Mouse (Mus musculus) megakaryocyte-erythroid progenitor cell, adult 5-6 weeks (primary cell): ENCODE data around the gene Lamb1. TPM values are rescaled to one million over a fixed set of nuclear protein-coding genes. Genes with fewer than 3 reads are reported as not detected.

Source experiments
- ATAC-seq: replicated peaks from 2 replicates; pipeline ENCODE4 v1.8.0; 2016; ENCODE audit warnings: mild to moderate bottlenecking, inconsistent platforms; ENCODE audit not compliant: severe bottlenecking, poor library complexity, low FRiP score, low TSS enrichment
- total RNA-seq, 2 experiments: library from RNA; stranded (forward) in 1 of 2; stranded (reverse) in 1 of 2; fragments of 200-1000, 215-1000 nt in 1 of 2; fragments of >200 nt in 1 of 2; fragmentation: Nextera tagmentation in 1 of 2; gene quantifications; 2 replicates each; pipeline ENCODE4 v1.2.3; 2014 to 2017

The Lamb1 gene
- total RNA-seq, 2 experiments from 2014 or later, result not detected

DNA sequence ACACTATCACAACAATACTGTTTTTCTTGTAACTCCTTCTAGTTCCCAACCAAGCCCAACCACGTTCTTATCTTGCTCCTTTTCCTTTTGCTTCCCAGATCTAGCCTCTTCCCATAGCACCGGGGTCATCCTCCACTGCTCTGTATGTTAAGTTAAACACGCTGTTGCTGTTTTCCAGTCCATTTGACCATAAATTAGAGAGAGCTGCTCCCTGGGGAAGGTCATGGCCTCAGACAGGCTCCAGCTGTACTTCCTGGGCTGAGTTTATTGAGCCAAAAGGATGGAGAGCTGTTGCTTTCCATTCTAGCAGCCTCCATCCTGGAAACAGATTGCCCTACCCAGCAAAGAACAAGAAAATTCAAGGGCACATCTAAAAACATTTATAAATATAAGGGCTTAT, 16.9 kb upstream of the Lamb1 start:
- no peak for ATAC-seq

GRCm38 (mm10) chr12:31248681-31249080, 16.4 kb upstream of the Lamb1 start:
- ATAC-seq, result no peak

DNA sequence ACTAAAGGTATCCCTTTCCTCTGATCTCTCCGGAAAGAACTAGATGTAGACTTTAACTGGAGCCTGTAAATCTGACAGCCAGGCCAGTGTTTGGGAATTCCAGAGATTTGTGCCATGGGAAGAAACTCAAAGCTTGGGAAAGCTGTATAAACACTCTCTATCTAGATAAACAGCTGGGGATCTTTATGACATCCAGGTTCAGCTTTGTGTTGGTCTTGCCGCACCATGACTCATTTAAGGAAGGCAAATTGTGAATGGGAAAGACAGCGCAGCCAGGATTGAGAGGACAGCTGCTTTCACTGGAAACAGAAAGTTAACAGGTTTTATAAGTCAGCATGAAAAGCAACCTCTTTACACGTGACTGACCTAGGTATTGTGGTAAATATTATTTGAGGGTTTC, 12.8 kb upstream of the Lamb1 start:
- no peak for ATAC-seq

- ATAC-seq, result no peak
Measured at GRCm38 (mm10) chr12:31254978-31255377, 10.1 kb upstream of the Lamb1 start.

GRCm38 (mm10) chr12:31256121-31256903, 8.7 kb upstream of the Lamb1 start:
- ATAC-seq, result no peak

- no peak for ATAC-seq
Measured at GRCm38 (mm10) chr12:31261882-31262281, 3.2 kb upstream of the Lamb1 start.

DNA sequence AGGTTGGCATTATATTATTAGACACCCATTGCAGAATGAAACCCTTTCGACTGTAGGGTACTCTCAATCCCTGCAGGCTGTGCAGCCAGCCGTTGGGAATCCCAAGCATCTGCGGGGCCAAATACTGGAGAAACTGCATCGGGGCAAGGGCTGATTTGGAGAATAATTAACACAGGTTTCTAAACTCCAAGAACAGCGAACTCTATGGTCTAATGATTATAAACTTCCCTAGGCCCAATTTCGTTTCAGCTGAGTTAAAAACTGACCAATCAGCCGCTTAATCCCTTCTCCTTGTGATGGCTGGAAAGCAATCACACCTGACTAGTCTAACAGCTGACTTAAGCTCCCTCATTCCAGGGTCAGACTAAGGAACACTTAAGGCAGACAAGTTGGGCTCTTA, 1.1 kb upstream of the Lamb1 start:
- no peak for ATAC-seq

DNA sequence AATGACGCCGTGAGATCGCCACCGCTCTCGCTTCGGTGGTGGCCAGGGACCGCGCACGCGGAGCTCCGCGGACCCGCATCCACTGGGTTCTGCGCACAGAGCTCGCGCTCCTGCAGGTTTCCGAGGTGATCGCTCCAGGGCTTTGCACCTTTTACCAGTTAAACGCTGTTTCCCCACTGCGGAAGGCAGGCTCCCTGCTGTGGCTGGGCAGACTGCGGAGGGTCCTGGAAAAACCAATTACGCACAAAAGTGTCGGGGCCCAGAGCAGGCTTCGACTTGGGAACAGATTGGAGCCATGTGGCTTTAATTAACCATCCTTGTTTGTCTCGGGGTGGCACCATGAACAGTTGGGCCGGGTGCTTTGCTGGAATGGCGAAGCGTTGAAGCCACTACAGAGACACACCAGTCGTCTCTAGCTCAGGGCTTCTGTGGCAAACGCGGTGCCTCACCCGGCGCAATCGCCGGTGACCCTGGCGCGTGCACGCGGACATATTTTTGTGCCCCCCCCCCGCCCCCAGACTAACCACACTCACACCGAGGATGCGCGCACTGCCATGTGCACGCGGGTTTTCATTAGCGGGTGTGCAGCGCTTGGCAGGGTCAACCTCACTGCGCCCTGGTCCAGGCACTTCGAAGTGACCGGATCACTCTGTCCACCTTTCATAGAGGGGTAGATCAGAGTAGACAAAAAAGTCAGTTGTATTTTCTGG, 843 bp downstream of the Lamb1 start:
- ATAC-seq, result no peak

DNA sequence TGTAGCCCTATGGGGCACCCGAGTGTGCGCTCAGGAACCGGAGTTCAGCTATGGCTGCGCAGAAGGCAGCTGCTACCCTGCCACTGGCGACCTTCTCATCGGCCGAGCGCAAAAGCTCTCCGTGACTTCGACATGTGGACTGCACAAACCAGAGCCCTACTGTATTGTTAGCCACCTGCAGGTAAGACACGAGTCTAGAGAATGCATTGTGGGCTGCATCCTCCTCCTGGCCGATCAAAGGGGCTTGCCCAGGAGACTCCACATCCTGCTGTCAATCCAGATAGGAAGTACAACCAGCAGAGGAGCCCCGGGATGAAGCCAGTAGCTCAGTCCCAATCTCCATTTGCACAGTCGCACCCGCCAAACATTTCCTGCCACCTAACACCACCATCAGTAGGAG, 1.7 kb downstream of the Lamb1 start:
- no peak for ATAC-seq

- ATAC-seq, result no peak
Measured at GRCm38 (mm10) chr12:31267363-31267762, 2.3 kb downstream of the Lamb1 start.

DNA sequence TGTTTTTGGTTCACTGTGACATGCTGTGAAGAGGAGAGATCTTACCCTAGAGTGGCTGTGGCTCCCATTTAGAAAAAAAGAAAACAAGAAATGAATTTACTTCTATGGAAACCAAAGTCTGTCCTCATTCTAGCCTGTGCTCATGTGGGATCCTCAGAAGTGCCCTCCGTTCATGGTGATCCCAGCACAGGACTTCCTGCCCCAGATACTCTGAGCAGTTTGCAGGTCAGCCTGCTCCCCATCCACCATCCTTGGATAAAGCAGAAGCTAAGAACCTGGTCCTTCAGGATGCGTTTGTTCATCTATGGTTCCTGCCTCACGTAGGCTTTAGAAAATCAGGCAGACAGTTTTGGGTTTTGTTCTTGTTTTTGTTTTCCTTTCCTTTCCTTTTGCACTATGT, 3.3 kb downstream of the Lamb1 start:
- no peak for ATAC-seq

DNA sequence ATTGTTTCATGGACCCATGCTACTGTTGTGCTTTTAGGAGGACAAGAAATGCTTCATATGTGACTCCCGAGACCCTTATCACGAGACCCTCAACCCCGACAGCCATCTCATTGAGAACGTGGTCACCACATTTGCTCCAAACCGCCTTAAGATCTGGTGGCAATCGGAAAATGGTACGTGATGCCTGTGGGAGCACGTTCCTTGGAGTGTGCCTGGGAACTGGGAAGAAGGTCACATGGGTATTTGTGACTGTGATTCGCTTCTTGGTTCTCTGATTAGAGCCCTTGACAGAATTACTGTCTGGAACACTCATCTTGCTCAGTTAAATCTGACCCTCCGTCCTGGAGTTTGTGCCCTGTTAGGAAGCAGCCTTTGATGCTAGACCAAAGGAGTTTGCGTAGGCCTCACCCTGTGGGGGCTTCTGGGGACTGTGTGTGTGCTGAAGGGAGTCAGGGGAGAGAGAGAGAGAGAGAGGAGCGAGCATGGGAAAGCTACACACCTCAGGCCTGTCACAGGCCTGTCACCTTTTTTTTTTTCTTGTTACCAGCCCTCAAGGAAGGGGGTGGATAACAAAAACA, 4.1 kb downstream of the Lamb1 start:
- no peak for ATAC-seq

DNA sequence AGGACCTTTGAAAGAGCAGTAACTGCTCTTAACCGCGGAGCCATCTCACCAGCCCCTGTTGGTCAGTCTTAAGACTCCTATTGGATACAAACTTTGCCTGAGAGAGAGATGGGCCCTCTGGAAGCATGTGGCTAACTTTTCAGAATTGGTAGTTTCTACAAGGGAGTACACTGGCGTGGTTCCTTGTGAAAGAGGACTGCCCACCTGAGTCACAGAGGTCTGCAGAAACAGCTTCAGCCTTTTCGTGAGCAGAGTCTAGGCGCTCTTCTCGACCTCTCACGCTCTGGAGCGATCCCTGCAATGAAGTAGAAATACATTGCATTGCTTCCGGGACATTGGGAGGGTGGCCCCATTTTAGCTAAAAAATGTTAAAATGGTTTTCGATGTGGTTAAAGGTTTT, 5.3 kb downstream of the Lamb1 start:
- ATAC-seq, result no peak

DNA sequence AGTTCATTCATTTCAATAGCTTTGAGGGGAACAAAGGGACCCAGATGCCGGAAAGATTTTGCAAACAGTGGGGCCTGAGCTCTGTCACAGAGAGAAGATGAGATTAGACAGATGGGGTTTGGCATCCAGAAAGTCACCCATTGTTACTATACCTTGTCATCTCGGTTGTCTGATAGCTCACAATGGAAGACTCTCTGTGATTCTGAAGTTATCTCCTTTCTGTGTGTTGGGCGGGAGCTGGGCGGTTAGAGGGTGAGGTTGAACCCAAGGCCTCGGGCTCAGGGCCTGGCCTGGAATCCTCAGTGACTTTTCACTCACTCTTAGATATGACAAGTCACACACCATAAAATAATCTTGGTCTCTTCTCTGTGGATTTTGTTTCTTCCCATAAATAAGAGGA, 5.7 kb downstream of the Lamb1 start:
- ATAC-seq, result no peak

DNA sequence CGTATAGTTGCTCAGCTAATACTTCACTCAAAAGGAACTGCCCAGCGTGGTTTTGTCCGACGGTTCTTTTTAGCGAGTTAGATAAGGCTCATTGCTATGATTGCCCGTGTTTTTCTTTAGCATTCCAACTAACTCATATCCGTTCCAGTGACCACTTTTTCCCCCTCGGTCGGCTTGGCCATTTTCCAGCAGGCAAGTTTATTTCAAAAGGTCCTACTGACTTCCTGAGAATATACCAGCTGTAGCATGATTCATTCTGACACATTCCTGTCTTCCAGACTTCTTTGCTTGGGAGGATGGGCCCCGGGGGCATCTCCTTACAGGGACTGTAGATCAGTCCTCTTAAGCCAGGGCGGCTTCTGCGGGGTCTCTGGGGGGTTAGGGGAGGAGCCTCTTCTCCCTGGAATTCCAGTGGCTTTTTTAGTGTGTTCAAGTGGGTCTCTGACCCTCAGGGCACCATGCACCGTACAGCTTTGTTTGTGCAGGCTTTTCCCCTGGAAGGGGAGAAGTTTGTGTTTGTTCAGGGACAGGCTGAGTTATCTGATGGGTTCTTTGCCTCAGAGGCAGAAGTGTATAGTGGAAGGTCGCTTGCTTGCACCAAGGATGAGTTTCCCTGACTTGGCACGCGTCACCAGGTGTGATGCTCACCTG, 6.5 kb downstream of the Lamb1 start:
- ATAC-seq, result no peak

- no peak for ATAC-seq
Measured at GRCm38 (mm10) chr12:31272012-31272735, 7.1 kb downstream of the Lamb1 start.

DNA sequence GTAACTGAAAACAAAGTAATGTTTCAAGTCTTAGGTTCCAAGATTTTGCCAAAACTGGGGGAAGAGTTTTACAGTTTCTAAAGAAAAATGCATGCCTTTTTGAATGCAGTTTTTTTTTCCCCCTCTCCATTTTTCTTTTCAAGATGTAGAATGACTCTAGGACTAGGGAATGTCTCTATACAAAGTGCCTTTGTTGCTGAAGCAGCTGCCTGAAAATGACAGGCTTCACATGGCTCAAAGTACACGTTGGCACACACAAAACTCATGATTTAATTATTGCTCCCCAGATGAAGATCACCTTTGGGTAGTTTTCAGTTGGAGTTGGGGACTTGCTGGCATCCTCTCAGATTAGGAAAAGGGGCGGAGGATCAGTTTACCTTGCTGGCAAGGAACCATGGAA, 7.8 kb downstream of the Lamb1 start:
- ATAC-seq, result no peak

DNA sequence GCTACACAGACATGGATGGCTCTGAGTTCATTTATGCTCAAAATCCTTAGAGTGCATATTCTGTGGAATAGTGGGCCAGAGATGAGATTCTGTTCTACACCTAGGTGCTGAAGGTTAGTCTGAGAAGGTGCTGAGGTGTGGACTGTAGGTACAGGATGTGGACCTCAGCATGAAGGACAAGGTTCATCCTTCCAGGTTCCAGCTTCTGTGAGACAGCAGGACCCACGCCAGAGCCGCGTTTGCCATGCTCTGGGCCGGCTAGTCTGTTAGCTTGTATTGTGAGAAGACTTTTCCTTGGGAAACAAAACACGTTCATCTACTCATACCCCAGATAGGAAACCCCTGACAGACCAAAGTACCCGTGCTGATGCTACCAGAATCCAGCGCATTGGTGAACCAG, 8.6 kb downstream of the Lamb1 start:
- ATAC-seq, result no peak

DNA sequence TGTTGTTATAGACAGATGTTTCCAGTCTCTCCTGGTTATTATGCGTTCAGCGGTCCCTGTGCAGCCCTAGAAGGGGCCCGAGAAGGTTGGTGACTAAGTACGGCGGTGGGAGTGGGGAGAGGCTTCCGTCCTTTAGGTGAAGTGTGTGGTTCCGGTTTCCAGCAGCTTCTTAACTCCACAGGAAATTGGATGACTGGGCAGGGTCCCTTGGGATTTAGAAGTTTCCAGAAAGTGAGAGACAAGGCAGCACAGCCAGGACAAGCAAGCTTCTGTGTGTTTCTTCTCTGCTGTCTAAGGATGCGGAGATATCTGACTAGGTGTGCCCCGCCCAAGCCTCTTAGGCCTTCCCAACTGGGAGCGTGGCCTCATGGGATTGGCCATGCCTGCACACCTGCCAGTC, 10.4 kb downstream of the Lamb1 start:
- ATAC-seq, result no peak

- ATAC-seq, result no peak
Measured at GRCm38 (mm10) chr12:31278270-31278669, 13.2 kb downstream of the Lamb1 start.
